Mouse (Mus musculus) heart, embryonic 14.5 days (tissue): ENCODE results near the gene Stxbp6. TPM values are rescaled to one million over a fixed set of nuclear protein-coding genes. Genes with fewer than 3 reads are reported as not detected.

Source experiments
- ATAC-seq: fragments of 200-750 bp; cut with Nextera tagmentation; 2 replicates; pipeline ENCODE4 v1.8.0; 2017; ENCODE audit warnings: low read depth, moderate TSS enrichment; ENCODE audit not compliant: insufficient number of reproducible peaks, insufficient read depth, low FRiP score
- H3K27ac ChIP-seq, 2 experiments: fragments of 200-500 bp in 1 of 2; fragments of 300-500 bp in 1 of 2; sonication (generic) in 1 of 2; replicated peaks in 1 of 2; 2 replicates each; pipeline ENCODE4 v1.5.1; 2012 to 2014; ENCODE audit warnings: low read depth in 2 of 2, low read length in 2 of 2, control low read depth in 1 of 2, mild to moderate bottlenecking in 1 of 2, mixed read lengths in 1 of 2; ENCODE audit not compliant: control insufficient read depth in 1 of 2, insufficient read depth in 1 of 2
- H3K27me3 ChIP-seq: fragments of 300-500 bp; sonication (generic); 2 replicates; pipeline ENCODE4 v1.6.1; 2014; ENCODE audit warnings: mild to moderate bottlenecking, low read length, control low read depth; ENCODE audit not compliant: control insufficient read depth, insufficient read depth
- H3K36me3 ChIP-seq: fragments of 300-500 bp; sonication (generic); 2 replicates; pipeline ENCODE4 v1.6.1; 2014; ENCODE audit warnings: mild to moderate bottlenecking, control low read depth, low read length, mixed read lengths; ENCODE audit not compliant: control insufficient read depth, insufficient read depth
- H3K4me1 ChIP-seq, 2 experiments: fragments of 200-500 bp in 1 of 2; fragments of 300-500 bp in 1 of 2; sonication (generic) in 1 of 2; 2 replicates each; pipeline ENCODE4 v1.6.1; 2012 to 2014; ENCODE audit warnings: low read length in 2 of 2, control low read depth in 1 of 2, mixed read lengths in 1 of 2; ENCODE audit not compliant: control insufficient read depth in 2 of 2, insufficient read depth in 2 of 2
- H3K4me2 ChIP-seq: fragments of 300-500 bp; sonication (generic); 2 replicates; pipeline ENCODE4 v1.6.1; 2014; ENCODE audit warnings: mild to moderate bottlenecking, low read length
- H3K4me3 ChIP-seq, 2 experiments: fragments of 200-500 bp in 1 of 2; fragments of 300-500 bp in 1 of 2; sonication (generic) in 1 of 2; 2 replicates each; pipeline ENCODE4 v1.5.1; 2012 to 2014; ENCODE audit warnings: low read length in 2 of 2, mild to moderate bottlenecking in 2 of 2, control low read depth in 1 of 2, low read depth in 1 of 2, moderate library complexity in 1 of 2; ENCODE audit not compliant: control insufficient read depth in 1 of 2, insufficient read depth in 1 of 2
- H3K9ac ChIP-seq: fragments of 300-500 bp; sonication (generic); 2 replicates; pipeline ENCODE4 v1.6.1; 2014; ENCODE audit warnings: mild to moderate bottlenecking, low read length
- H3K9me3 ChIP-seq: fragments of 300-500 bp; sonication (generic); 2 replicates; pipeline ENCODE4 v1.6.1; 2016; ENCODE audit warnings: low read length, control low read depth; ENCODE audit not compliant: control insufficient read depth
- polyA plus RNA-seq: library from polyadenylated mRNA; unstranded; fragments of >200 nt; fragmentation: Nextera tagmentation; extraction: Ambion mirVana; gene quantifications from 2 replicates; pipeline ENCODE4 v1.2.1, GENCODE M21; 2014

Gene Stxbp6
- polyA plus RNA-seq, 1 experiment from 2014 or later, result 15.5 TPM

GRCm38 (mm10) chr12:44804213-44804612 is 270.3 kb downstream of the Stxbp6 start:
- Histone ChIP-seq H3K4me2 (no peak overlapping the region), H3K27me3 (no peaks in the 10 kb centered on the region), H3K4me3 (no peak overlapping the region), H3K36me3 (no peaks in the 10 kb centered on the region), H3K27ac (no peak overlapping the region), H3K9me3 (no peaks in the 10 kb centered on the region), H3K9ac (no peak overlapping the region), H3K4me1 (no peaks in the 10 kb centered on the region)
- ATAC-seq, result no peak
